Mouse (Mus musculus) CD4-positive naive resting alpha-beta T cell, adult 76 days (primary cell): ENCODE data around the gene Olfr680-ps1. TPM values are rescaled to one million over a fixed set of nuclear protein-coding genes. Genes with fewer than 3 reads are reported as not detected.

Experiments used
- total RNA-seq: library from RNA; stranded (reverse); gene quantifications from one replicate; pipeline ENCODE4 v1.2.4, GENCODE M21; 2023

Gene Olfr680-ps1
- not detected for total RNA-seq

GRCm38 (mm10) chr7:105092717-105093116 is at the start of gene Olfr680-ps1:
TSS of gene Olfr680-ps1 (minus strand) at chr7:105092817.

GRCm38 (mm10) chr7:105116536-105116935 is 23.9 kb upstream of the Olfr680-ps1 start, which contains the start of gene Olfr681:
TSS of gene Olfr681 (plus strand) at chr7:105116836.

GRCm38 (mm10) chr7:105080905-105081304 is 11.7 kb downstream of the Olfr680-ps1 start, which contains the start of gene Olfr679:
TSS of gene Olfr679 (plus strand) at chr7:105081205.

GRCm38 (mm10) chr7:105064175-105064574 is 28.4 kb downstream of the Olfr680-ps1 start, which contains the start of gene Olfr678:
TSS of gene Olfr678 (plus strand) at chr7:105064475.

Other genes starting within 250 kb of the Olfr680-ps1 start
- not detected for gene Usp17la, start 235.8 kb downstream of the Olfr680-ps1 start, total RNA-seq
- not detected for gene Olfr665, start 214.8 kb downstream of the Olfr680-ps1 start, total RNA-seq
- gene Olfr666, start 196.9 kb downstream of the Olfr680-ps1 start, total RNA-seq, result not detected
- gene Olfr667, start 171.3 kb downstream of the Olfr680-ps1 start, total RNA-seq, result not detected
- not detected for gene Olfr668, start 164.8 kb downstream of the Olfr680-ps1 start, total RNA-seq
- not detected for gene Olfr669, start 158.6 kb downstream of the Olfr680-ps1 start, total RNA-seq
- gene Olfr670, start 130.2 kb downstream of the Olfr680-ps1 start, total RNA-seq, result not detected
- not detected for gene Olfr671, start 113.7 kb downstream of the Olfr680-ps1 start, total RNA-seq
- gene Olfr672, start 90.8 kb downstream of the Olfr680-ps1 start, total RNA-seq, result not detected
- gene Olfr675, start 64.4 kb downstream of the Olfr680-ps1 start, total RNA-seq, result not detected
- not detected for gene Olfr676, start 60.1 kb downstream of the Olfr680-ps1 start, total RNA-seq
- gene Olfr677, start 41.4 kb downstream of the Olfr680-ps1 start, total RNA-seq, result not detected
- not detected for gene Olfr678, start 28.3 kb downstream of the Olfr680-ps1 start, total RNA-seq
- not detected for gene Olfr679, start 11.6 kb downstream of the Olfr680-ps1 start, total RNA-seq
- gene Olfr681, start 24.0 kb upstream of the Olfr680-ps1 start, total RNA-seq, result not detected
- not detected for gene Olfr683, start 54.2 kb upstream of the Olfr680-ps1 start, total RNA-seq
- gene Olfr684, start 70.8 kb upstream of the Olfr680-ps1 start, total RNA-seq, result not detected
- gene Olfr685, start 93.2 kb upstream of the Olfr680-ps1 start, total RNA-seq, result not detected
- not detected for gene Olfr686, start 114.7 kb upstream of the Olfr680-ps1 start, total RNA-seq
- gene Olfr688, start 195.3 kb upstream of the Olfr680-ps1 start, total RNA-seq, result not detected
- gene Olfr689, start 218.3 kb upstream of the Olfr680-ps1 start, total RNA-seq, result not detected
- gene Olfr690, start 241.3 kb upstream of the Olfr680-ps1 start, total RNA-seq, result not detected
- gene Olfr691, start 249.5 kb upstream of the Olfr680-ps1 start, total RNA-seq, result not detected